Mouse (Mus musculus): ENCODE data around the gene Npepps. TPM values are rescaled to one million over a fixed set of nuclear protein-coding genes. Genes with fewer than 3 reads are reported as not detected.
A peak's percentile ranks its signal among the peaks of the same experiment; 100 is the strongest.
"Not testable (repeated sequence)": the region's sequence is repeated elsewhere in the genome, so short reads cannot be mapped to it uniquely, and the experiment has no call there.

Npepps gene
- 64.1 and 80.1 TPM in 2 replicates for polyA plus RNA-seq (2014; fragmentation: Nextera tagmentation; extraction: Ambion mirVana)

DNA sequence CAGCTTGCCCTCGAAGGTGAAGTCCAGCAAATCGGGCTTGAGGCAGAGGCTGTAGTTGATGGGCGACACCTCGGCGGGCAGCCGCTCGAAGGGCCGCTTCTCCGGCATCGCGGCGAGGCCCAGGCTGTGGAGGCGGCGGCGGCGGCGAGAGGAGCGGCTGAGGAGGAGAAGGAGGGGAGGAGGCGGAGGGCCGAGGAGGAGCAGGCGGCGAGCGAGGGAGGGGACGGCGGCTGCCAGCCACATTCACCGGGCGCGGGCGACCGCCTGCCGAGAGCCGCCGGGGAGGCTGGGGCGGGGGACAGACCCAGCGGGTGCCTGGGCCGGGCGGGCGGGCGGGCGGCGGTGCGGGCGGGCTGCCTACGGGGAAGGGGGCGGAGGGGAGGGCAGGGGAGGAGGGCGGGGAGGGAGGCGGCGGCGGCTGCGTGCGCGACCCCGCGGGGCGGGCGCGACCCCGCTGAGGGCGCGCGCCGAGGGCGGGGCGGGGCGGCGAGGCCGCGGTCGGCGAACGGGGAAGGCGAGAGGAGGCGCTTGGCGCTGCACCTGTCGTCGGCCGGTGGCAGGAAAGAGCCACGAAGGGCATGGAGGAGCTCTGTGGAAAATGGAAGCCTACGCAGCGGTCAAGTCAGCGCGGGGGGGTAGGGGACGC is at the start of gene Npepps:
TSS of gene Npepps (minus strand) at position 423 of the 646 bp plus-strand sequence.
- Histone ChIP-seq H3K9me3 (ENCODE audit: control insufficient read depth, low read length) (no peaks in the 10 kb centered on the region), H3K4me2 (ENCODE audit: low read depth, severe bottlenecking) (peak within 1 kb of the TSS; percentile 65), H3K27me3 (ENCODE audit: control insufficient read depth, insufficient read depth, low read length) (no peaks in the 10 kb centered on the region), H3K36me3 (ENCODE audit: control insufficient read depth, insufficient read depth, low read length) (no peaks in the 10 kb centered on the region), H3K4me3 (ENCODE audit: low read depth, low read length) (peak within 1 kb of the TSS; percentile 95), H3K9ac (ENCODE audit: low read length) (peak within 1 kb of the TSS; percentile 96), H3K27ac (replicated peaks; ENCODE audit: low read depth, low read length) (peak within 1 kb of the TSS; percentile 88), H3K4me1 (ENCODE audit: control insufficient read depth, insufficient read depth, low read length) (peaks cover 6% of the 10 kb centered on the region; the same call in 1 of the 2 replicates)
- peak; percentile 81 for DNase-seq (ENCODE audit: low spot score)
- under 1% methylated on average over 49 of the region's 83 CpGs for WGBS
- ATAC-seq (ENCODE audit: insufficient number of reproducible peaks, low FRiP score, low TSS enrichment, low read depth) = peak; percentile 67

GRCm38 (mm10) chr11:97328148-97328547 is 47.7 kb upstream of the Npepps start:
- H3K4me3 ChIP-seq (ENCODE audit: low read depth, low read length) = no peak overlapping the region
- no peak overlapping the region for H3K4me2 ChIP-seq (ENCODE audit: low read depth, severe bottlenecking)
- no peak for ATAC-seq (ENCODE audit: insufficient number of reproducible peaks, low FRiP score, low TSS enrichment, low read depth)
- DNase-seq (ENCODE audit: low spot score) = peak; percentile 84
- no peaks in the 10 kb centered on the region for H3K9me3 ChIP-seq (ENCODE audit: control insufficient read depth, low read length)
- no peak overlapping the region for H3K9ac ChIP-seq (ENCODE audit: low read length)
- H3K4me1 ChIP-seq (ENCODE audit: control insufficient read depth, insufficient read depth, low read length) = no peaks in the 10 kb centered on the region
- peaks cover 25% of the 10 kb centered on the region; the same call in 1 of the 2 replicates for H3K36me3 ChIP-seq (ENCODE audit: control insufficient read depth, insufficient read depth, low read length)
- H3K27me3 ChIP-seq (ENCODE audit: control insufficient read depth, insufficient read depth, low read length) = no peaks in the 10 kb centered on the region
- H3K27ac ChIP-seq (replicated peaks; ENCODE audit: low read depth, low read length) = no peak overlapping the region
- 33% methylated on average over 9 of the region's 9 CpGs for WGBS

DNA sequence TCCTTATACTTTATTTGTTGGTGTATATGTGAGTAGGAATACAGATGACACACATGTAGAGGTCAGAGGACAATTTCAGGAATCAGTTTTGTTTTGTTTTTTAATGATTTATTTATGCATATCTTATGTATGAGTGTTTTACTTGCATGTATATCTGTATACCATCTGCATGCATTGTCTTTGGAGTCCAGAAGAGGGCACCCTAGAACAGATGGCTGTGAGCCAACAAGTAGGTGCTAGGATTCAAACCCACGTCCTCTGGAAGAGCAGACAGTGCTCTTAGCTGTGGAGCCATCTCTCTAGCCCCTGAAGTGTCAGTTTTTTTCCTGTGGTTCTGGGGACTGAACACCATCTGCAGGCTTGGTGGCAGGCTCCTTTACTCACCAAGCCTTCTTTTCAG is 44.8 kb upstream of the Npepps start:
- H3K27ac ChIP-seq (replicated peaks; ENCODE audit: low read depth, low read length) = no peak overlapping the region
- H3K9ac ChIP-seq (ENCODE audit: low read length) = no peak overlapping the region
- 73% methylated on average over 1 of the region's 1 CpGs for WGBS
- H3K9me3 ChIP-seq (ENCODE audit: control insufficient read depth, low read length) = no peaks in the 10 kb centered on the region
- no peaks in the 10 kb centered on the region for H3K4me1 ChIP-seq (ENCODE audit: control insufficient read depth, insufficient read depth, low read length)
- ATAC-seq (ENCODE audit: insufficient number of reproducible peaks, low FRiP score, low TSS enrichment, low read depth) (no peak), DNase-seq (ENCODE audit: low spot score) (no peak)
- H3K4me3 ChIP-seq (ENCODE audit: low read depth, low read length) = no peak overlapping the region
- H3K27me3 ChIP-seq (ENCODE audit: control insufficient read depth, insufficient read depth, low read length) = no peaks in the 10 kb centered on the region
- H3K4me2 ChIP-seq (ENCODE audit: low read depth, severe bottlenecking) = no peak overlapping the region
- H3K36me3 ChIP-seq (ENCODE audit: control insufficient read depth, insufficient read depth, low read length) = peaks cover 23% of the 10 kb centered on the region; the same call in 1 of the 2 replicates

- not testable (repeated sequence) for H3K9me3 ChIP-seq (ENCODE audit: control insufficient read depth, low read length); H3K4me3 ChIP-seq (ENCODE audit: low read depth, low read length); H3K4me1 ChIP-seq (ENCODE audit: control insufficient read depth, insufficient read depth, low read length); DNase-seq (ENCODE audit: low spot score); H3K27ac ChIP-seq (replicated peaks; ENCODE audit: low read depth, low read length); H3K27me3 ChIP-seq (ENCODE audit: control insufficient read depth, insufficient read depth, low read length); H3K4me2 ChIP-seq (ENCODE audit: low read depth, severe bottlenecking); ATAC-seq (ENCODE audit: insufficient number of reproducible peaks, low FRiP score, low TSS enrichment, low read depth); H3K9ac ChIP-seq (ENCODE audit: low read length)
- peaks cover 13% of the 10 kb centered on the region; the same call in 1 of the 2 replicates for H3K36me3 ChIP-seq (ENCODE audit: control insufficient read depth, insufficient read depth, low read length)
- 83% methylated on average over 7 of the region's 8 CpGs for WGBS
These were observed 41.6 kb upstream of the Npepps start for GRCm38 (mm10) chr11:97321894-97322600.

DNA sequence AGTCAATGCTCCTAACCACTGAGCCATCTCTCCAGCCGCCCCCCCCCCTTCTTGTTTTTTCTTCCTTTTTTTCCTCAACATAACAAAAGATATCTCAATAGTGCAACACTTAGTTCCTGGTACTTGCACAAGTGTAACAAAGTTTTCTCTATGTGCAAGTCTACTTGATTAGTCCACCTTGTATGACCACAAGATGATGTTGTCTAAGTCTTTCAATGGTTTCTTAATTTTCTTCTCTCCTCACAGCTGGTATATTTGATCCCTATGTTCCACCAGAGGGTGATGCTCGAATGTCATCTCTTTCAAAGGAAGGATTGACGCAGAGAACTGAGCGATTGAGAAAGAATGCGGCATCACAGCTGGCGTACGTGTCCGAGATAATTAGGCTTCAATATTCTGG is 40.8 kb upstream of the Npepps start:
- Histone ChIP-seq H3K36me3 (ENCODE audit: control insufficient read depth, insufficient read depth, low read length) (peaks cover 9% of the 10 kb centered on the region; the same call in 1 of the 2 replicates), H3K27me3 (ENCODE audit: control insufficient read depth, insufficient read depth, low read length) (no peaks in the 10 kb centered on the region), H3K9me3 (ENCODE audit: control insufficient read depth, low read length) (no peaks in the 10 kb centered on the region), H3K4me1 (ENCODE audit: control insufficient read depth, insufficient read depth, low read length) (no peaks in the 10 kb centered on the region), H3K27ac (replicated peaks; ENCODE audit: low read depth, low read length) (no peak overlapping the region), H3K4me3 (ENCODE audit: low read depth, low read length) (no peak overlapping the region), H3K9ac (ENCODE audit: low read length) (no peak overlapping the region), H3K4me2 (ENCODE audit: low read depth, severe bottlenecking) (no peak overlapping the region)
- WGBS = 95% methylated on average over 8 of the region's 8 CpGs
- ATAC-seq (ENCODE audit: insufficient number of reproducible peaks, low FRiP score, low TSS enrichment, low read depth) (no peak), DNase-seq (ENCODE audit: low spot score) (no peak)

GRCm38 (mm10) chr11:97315504-97316503 is 35.4 kb upstream of the Npepps start, which contains the start of gene Mrpl45:
Gene Mrpl45 (plus strand): TSS chr11:97315716.
- under 1% methylated on average over 50 of the region's 50 CpGs for WGBS
- Histone ChIP-seq H3K4me3 (ENCODE audit: low read depth, low read length) (peak within 1 kb of the TSS; percentile 33), H3K27ac (replicated peaks; ENCODE audit: low read depth, low read length) (no peak within 1 kb of the TSS; the same call in 1 of the 2 replicates), H3K9ac (ENCODE audit: low read length) (peak within 1 kb of the TSS; percentile 31; the same call in 1 of the 2 replicates), H3K4me2 (ENCODE audit: low read depth, severe bottlenecking) (peak within 1 kb of the TSS; percentile 39), H3K4me1 (ENCODE audit: control insufficient read depth, insufficient read depth, low read length) (0 out of 2 replicates have a peak, but pooled peaks cover 1% of the 10 kb centered on the region), H3K9me3 (ENCODE audit: control insufficient read depth, low read length) (no peaks in the 10 kb centered on the region), H3K27me3 (ENCODE audit: control insufficient read depth, insufficient read depth, low read length) (no peaks in the 10 kb centered on the region), H3K36me3 (ENCODE audit: control insufficient read depth, insufficient read depth, low read length) (no peaks in the 10 kb centered on the region)
- DNase-seq (ENCODE audit: low spot score) (peak; percentile 99), ATAC-seq (ENCODE audit: insufficient number of reproducible peaks, low FRiP score, low TSS enrichment, low read depth) (peak; percentile 92)

- ATAC-seq (ENCODE audit: insufficient number of reproducible peaks, low FRiP score, low TSS enrichment, low read depth) = no peak
- Histone ChIP-seq H3K4me1 (ENCODE audit: control insufficient read depth, insufficient read depth, low read length) (0 out of 2 replicates have a peak, but pooled peaks cover 3% of the 10 kb centered on the region), H3K4me2 (ENCODE audit: low read depth, severe bottlenecking) (peak overlapping the region; percentile 24; the same call in 1 of the 2 replicates), H3K9me3 (ENCODE audit: control insufficient read depth, low read length) (no peaks in the 10 kb centered on the region), H3K27me3 (ENCODE audit: control insufficient read depth, insufficient read depth, low read length) (no peaks in the 10 kb centered on the region), H3K4me3 (ENCODE audit: low read depth, low read length) (peak overlapping the region; percentile 14; the same call in 1 of the 2 replicates), H3K36me3 (ENCODE audit: control insufficient read depth, insufficient read depth, low read length) (no peaks in the 10 kb centered on the region), H3K27ac (replicated peaks; ENCODE audit: low read depth, low read length) (no peak overlapping the region; the same call in 1 of the 2 replicates), H3K9ac (ENCODE audit: low read length) (no peak overlapping the region; the same call in 1 of the 2 replicates)
- 53% methylated on average over 8 of the region's 8 CpGs for WGBS
- DNase-seq (ENCODE audit: low spot score) = no peak
These were observed 34.5 kb upstream of the Npepps start for GRCm38 (mm10) chr11:97314751-97315503.

All from limb, embryonic 11.5 days (tissue).